Mouse (Mus musculus): ENCODE results near the gene Clec16a. TPM values are rescaled to one million over a fixed set of nuclear protein-coding genes. Genes with fewer than 3 reads are reported as not detected.

The Clec16a gene
- polyA plus RNA-seq, 1 experiment from 2014 or later = 69.0 TPM

DNA sequence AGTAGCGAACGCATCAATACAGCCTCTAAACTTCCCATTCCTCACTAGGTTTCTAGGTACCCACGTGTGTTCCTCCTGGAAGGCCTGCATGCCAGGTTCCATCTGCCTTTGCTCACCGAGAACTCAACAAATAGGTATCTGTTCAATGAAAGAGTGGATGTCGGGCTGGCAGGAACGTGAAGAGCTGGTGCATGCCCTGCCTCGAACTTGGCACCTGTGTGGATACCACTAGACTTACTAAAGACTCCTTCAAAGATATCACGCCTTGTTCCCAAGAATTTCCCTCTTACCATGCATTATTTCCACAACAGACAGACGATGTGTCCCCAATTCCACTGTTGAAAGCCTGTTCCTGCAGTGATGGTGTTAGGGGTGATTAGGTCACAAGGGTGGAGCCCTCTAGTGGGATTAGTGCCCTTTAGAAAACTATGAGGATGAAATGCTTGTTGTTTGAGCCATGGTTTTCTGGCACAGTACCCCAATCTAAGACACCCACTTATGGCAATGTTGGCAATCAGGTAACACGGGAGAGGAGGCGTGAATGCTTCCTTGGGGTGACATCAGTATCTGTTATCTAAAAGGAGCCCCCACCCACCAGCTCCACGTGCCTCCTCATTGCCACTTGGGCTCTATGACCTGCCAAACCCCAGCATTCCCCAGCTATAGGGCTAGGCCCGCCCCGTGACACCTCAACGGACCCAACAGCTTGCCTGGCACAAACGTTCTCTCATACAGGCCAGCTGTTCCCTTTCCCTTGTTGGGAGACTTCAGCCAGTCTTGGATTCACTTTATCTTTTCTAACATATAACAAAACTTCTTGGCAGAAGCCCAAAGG is 4.2 kb upstream of the Clec16a start:
- 74% methylated on average over 16 of the region's 16 CpGs for WGBS

GRCm38 (mm10) chr16:10541598-10541930 is 3.6 kb upstream of the Clec16a start:
- WGBS = 37% methylated on average over 7 of the region's 7 CpGs
- Histone ChIP-seq H3K4me3 (peak overlapping the region; percentile 95), H3K36me3 (no peaks in the 10 kb centered on the region), H3K27me3 (no peaks in the 10 kb centered on the region), H3K27ac (replicated peaks) (no peak overlapping the region; the same call in 1 of the 2 replicates), H3K9me3 (no peaks in the 10 kb centered on the region), H3K4me1 (replicated peaks) (peaks cover 55% of the 10 kb centered on the region), H3K9ac (peak overlapping the region; percentile 97), H3K4me2 (peak overlapping the region; percentile 80)
- no peak for ATAC-seq (ENCODE audit: low read depth)

More for the DNA sequence above, 4.2 kb upstream of the Clec16a start:
- H3K36me3 ChIP-seq = no peaks in the 10 kb centered on the region
- peaks cover 49% of the 10 kb centered on the region for H3K4me1 ChIP-seq (replicated peaks)
- no peak for ATAC-seq (ENCODE audit: low read depth)
- peak overlapping the region; percentile 80 for H3K4me2 ChIP-seq
- H3K9me3 ChIP-seq = no peaks in the 10 kb centered on the region
- H3K4me3 ChIP-seq = peak overlapping the region; percentile 95
- H3K27me3 ChIP-seq = no peaks in the 10 kb centered on the region
- H3K27ac ChIP-seq (replicated peaks) = no peak overlapping the region; the same call in 1 of the 2 replicates
- peak overlapping the region; percentile 97 for H3K9ac ChIP-seq

- Histone ChIP-seq H3K9ac (peak overlapping the region; percentile 97), H3K4me2 (peak overlapping the region; percentile 80), H3K27ac (replicated peaks) (peak overlapping the region; percentile 88), H3K4me3 (peak overlapping the region; percentile 95), H3K4me1 (replicated peaks) (peaks cover 62% of the 10 kb centered on the region), H3K9me3 (no peaks in the 10 kb centered on the region), H3K36me3 (no peaks in the 10 kb centered on the region), H3K27me3 (no peaks in the 10 kb centered on the region)
- peak; percentile 27 for ATAC-seq (ENCODE audit: low read depth)
- 3% methylated on average over 22 of the region's 22 CpGs for WGBS
These were observed 2.9 kb upstream of the Clec16a start for GRCm38 (mm10) chr16:10542266-10542665.

- under 1% methylated on average over 61 of the region's 61 CpGs for WGBS
- Histone ChIP-seq H3K4me3 (peak within 1 kb of the TSS; percentile 95), H3K27ac (replicated peaks) (peak within 1 kb of the TSS; percentile 88), H3K36me3 (no peaks in the 10 kb centered on the region), H3K4me1 (replicated peaks) (peaks cover 68% of the 10 kb centered on the region), H3K27me3 (no peaks in the 10 kb centered on the region), H3K9ac (peak within 1 kb of the TSS; percentile 97), H3K9me3 (no peaks in the 10 kb centered on the region), H3K4me2 (peak within 1 kb of the TSS; percentile 80)
- peak; percentile 94 for ATAC-seq (ENCODE audit: low read depth)
These were observed 2.3 kb upstream of the Clec16a start, which contains the start of gene Dexi for GRCm38 (mm10) chr16:10542698-10543365. Dexi (minus strand) TSS chr16:10543054.

- H3K9me3 ChIP-seq = no peaks in the 10 kb centered on the region
- H3K9ac ChIP-seq = peak overlapping the region; percentile 23; the same call in 1 of the 2 replicates
- no peaks in the 10 kb centered on the region for H3K27me3 ChIP-seq
- peak overlapping the region; percentile 65; the same call in 1 of the 2 replicates for H3K4me2 ChIP-seq
- no peaks in the 10 kb centered on the region for H3K36me3 ChIP-seq
- no peak overlapping the region for H3K4me3 ChIP-seq
- no peak for ATAC-seq (ENCODE audit: low read depth)
- H3K4me1 ChIP-seq (replicated peaks) = peaks cover 31% of the 10 kb centered on the region
- 65% methylated on average over 3 of the region's 3 CpGs for WGBS
- no peak overlapping the region for H3K27ac ChIP-seq (replicated peaks)
These were observed 1.7 kb downstream of the Clec16a start for GRCm38 (mm10) chr16:10546865-10547264.

DNA sequence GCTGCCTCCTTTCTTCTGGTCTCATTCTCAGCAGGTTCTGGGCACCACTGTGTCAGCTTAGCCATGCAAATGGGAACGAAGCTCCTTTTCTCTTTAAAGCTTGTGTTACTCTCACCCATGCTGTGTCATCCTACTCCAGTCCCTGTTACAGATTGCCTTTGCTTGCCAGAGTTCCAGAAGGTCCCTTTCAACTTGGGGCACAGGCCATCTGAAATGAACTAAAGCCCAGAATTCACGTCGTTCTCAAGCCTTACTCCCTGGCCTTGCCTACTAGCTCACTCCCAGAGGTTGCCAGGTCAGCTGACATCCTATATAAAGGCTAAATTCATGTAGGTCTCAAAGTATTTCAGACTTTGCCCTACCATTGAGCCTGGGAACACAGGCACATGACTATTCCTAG is 3.8 kb downstream of the Clec16a start:
- WGBS = 64% methylated on average over 3 of the region's 3 CpGs
- Histone ChIP-seq H3K36me3 (no peaks in the 10 kb centered on the region), H3K27ac (replicated peaks) (no peak overlapping the region), H3K27me3 (no peaks in the 10 kb centered on the region), H3K4me3 (no peak overlapping the region), H3K4me1 (replicated peaks) (peaks cover 24% of the 10 kb centered on the region), H3K9ac (no peak overlapping the region), H3K4me2 (no peak overlapping the region), H3K9me3 (no peaks in the 10 kb centered on the region)
- ATAC-seq (ENCODE audit: low read depth) = no peak

GRCm38 (mm10) chr16:10549600-10549999 is 4.5 kb downstream of the Clec16a start:
- H3K9ac ChIP-seq = no peak overlapping the region
- H3K27ac ChIP-seq (replicated peaks) = no peak overlapping the region
- WGBS = 85% methylated on average over 2 of the region's 2 CpGs
- no peak overlapping the region for H3K4me2 ChIP-seq
- H3K27me3 ChIP-seq = no peaks in the 10 kb centered on the region
- H3K4me3 ChIP-seq = no peak overlapping the region
- peaks cover 24% of the 10 kb centered on the region for H3K4me1 ChIP-seq (replicated peaks)
- H3K9me3 ChIP-seq = no peaks in the 10 kb centered on the region
- ATAC-seq (ENCODE audit: low read depth) = no peak
- H3K36me3 ChIP-seq = no peaks in the 10 kb centered on the region

- Histone ChIP-seq H3K9me3 (no peaks in the 10 kb centered on the region), H3K36me3 (no peaks in the 10 kb centered on the region), H3K4me1 (replicated peaks) (peaks cover 14% of the 10 kb centered on the region), H3K27ac (replicated peaks) (no peak overlapping the region), H3K4me2 (no peak overlapping the region), H3K27me3 (no peaks in the 10 kb centered on the region), H3K9ac (no peak overlapping the region), H3K4me3 (no peak overlapping the region)
- 83% methylated on average over 4 of the region's 4 CpGs for WGBS
- ATAC-seq (ENCODE audit: low read depth) = no peak
These were observed 6.5 kb downstream of the Clec16a start for GRCm38 (mm10) chr16:10551592-10551991.

DNA sequence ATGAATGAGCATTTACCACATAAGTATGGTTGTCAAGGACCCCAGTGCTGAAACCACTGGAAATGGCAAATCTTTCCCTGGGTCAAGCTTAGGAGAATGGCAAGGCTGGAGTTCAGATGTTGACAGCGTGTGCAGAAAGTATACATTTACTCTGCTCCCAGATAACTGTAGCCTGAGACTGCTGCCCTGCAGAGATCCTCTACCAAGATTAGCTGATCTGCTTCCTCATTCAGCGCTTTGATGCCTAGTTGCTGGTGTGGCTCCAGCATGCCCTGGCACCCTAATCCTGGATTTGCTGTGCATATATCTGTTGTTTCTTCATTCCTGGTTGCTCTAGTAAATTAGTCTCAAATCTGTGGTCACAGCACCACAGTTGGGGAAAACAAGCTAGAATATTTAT is 8.7 kb downstream of the Clec16a start:
- Histone ChIP-seq H3K36me3 (no peaks in the 10 kb centered on the region), H3K9ac (no peak overlapping the region), H3K4me1 (replicated peaks) (no peaks in the 10 kb centered on the region), H3K27ac (replicated peaks) (no peak overlapping the region), H3K9me3 (no peaks in the 10 kb centered on the region), H3K4me3 (no peak overlapping the region), H3K27me3 (no peaks in the 10 kb centered on the region), H3K4me2 (no peak overlapping the region)
- WGBS = 92% methylated on average over 2 of the region's 2 CpGs
- no peak for ATAC-seq (ENCODE audit: low read depth)

- no peak overlapping the region for H3K4me3 ChIP-seq
- WGBS = 92% methylated on average over 8 of the region's 8 CpGs
- no peak overlapping the region for H3K27ac ChIP-seq (replicated peaks)
- H3K9me3 ChIP-seq = no peaks in the 10 kb centered on the region
- no peaks in the 10 kb centered on the region for H3K4me1 ChIP-seq (replicated peaks)
- H3K4me2 ChIP-seq = no peak overlapping the region
- H3K9ac ChIP-seq = no peak overlapping the region
- peaks cover 43% of the 10 kb centered on the region for H3K36me3 ChIP-seq
- H3K27me3 ChIP-seq = no peaks in the 10 kb centered on the region
- ATAC-seq (ENCODE audit: low read depth) = no peak
These were observed 14.9 kb downstream of the Clec16a start for GRCm38 (mm10) chr16:10559991-10560390.

DNA sequence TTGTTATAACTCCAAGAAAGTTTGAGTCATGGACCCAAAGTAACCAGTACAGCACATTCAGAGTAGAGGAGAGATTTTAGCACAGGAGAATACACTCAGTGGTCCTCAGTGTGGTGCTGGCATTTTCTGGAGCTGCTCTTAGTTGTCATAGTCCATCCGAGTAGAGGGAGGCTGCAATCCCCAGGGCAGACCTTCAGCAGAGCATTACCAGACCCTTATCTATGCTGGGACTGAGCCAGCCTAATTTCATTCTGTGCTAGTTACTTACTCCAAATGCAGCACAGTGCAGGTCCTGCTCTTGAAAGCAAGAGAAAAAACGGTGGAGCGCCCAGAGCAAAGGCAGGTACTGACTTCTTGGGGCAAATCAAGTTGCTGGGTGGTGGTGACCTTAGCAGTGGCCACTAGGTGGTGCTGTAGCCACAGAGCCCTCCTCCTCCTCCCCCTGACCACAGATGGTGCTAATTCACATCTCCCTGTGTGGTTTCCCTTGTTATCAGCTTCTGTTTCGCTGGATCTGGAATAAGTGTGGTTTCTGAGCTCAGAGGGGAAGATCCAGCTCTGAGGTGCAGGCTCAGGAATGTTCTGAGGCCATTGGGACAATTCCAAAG is 20.2 kb downstream of the Clec16a start:
- Histone ChIP-seq H3K4me2 (no peak overlapping the region), H3K9ac (no peak overlapping the region), H3K27ac (replicated peaks) (no peak overlapping the region), H3K27me3 (no peaks in the 10 kb centered on the region), H3K4me1 (replicated peaks) (0 out of 2 replicates have a peak, but pooled peaks cover 5% of the 10 kb centered on the region), H3K9me3 (no peaks in the 10 kb centered on the region), H3K4me3 (no peak overlapping the region), H3K36me3 (peaks cover 73% of the 10 kb centered on the region)
- peak; percentile 71 for ATAC-seq (ENCODE audit: low read depth)
- WGBS = 39% methylated on average over 4 of the region's 4 CpGs

DNA sequence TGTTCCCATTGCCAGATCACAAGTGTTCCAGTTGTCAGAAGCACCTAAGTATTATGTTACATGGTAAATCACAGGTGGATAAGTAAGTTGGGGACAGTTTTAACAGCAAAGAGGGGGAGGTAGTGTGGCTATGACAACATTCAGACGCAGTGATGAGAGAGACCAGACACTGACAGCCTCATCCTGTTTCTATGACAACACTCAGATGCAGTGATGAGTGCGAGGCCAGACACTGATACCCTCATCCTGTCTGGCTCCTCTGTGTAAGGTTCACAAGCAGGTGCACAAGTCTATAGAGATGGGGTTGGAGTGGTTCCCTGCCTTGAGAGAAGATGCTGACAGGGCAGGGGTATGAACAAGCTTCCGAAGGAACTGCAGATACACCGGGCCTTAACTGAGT is 22.0 kb downstream of the Clec16a start:
- Histone ChIP-seq H3K27ac (replicated peaks) (no peak overlapping the region), H3K4me2 (no peak overlapping the region), H3K4me1 (replicated peaks) (0 out of 2 replicates have a peak, but pooled peaks cover 5% of the 10 kb centered on the region), H3K4me3 (no peak overlapping the region), H3K27me3 (no peaks in the 10 kb centered on the region), H3K36me3 (peaks cover 72% of the 10 kb centered on the region), H3K9me3 (no peaks in the 10 kb centered on the region), H3K9ac (0 out of 2 replicates have a peak overlapping the region, but pooled peaks have one; percentile 8)
- whole genome bisulfite sequencing = 96% methylated on average over 4 of the region's 4 CpGs
- ATAC-seq (ENCODE audit: low read depth) = no peak

Data from neural tube, embryonic 13.5 days (tissue).